ENCODE assay signal across 16 mouse cellular contexts in genomic region chr6:39538227-39538626, GRCm38 (mm10). TPM values are rescaled to one million over a fixed set of nuclear protein-coding genes. Genes with fewer than 3 reads are reported as not detected.
DNase-seq lines count a peak whose midpoint lies in the region; ATAC-seq and TF ChIP-seq lines count a peak whose summit lies in the region.
"Had no signal": no experiment of that assay in that cellular context is flagged by ENCODE, and none has a peak within 500 bp of the region (broad histone marks: within the 10 kb centered on the region; RNA-seq: fewer than 3 reads in every experiment).

No protein-coding gene starts in this region.

- no peak overlapping the region for H3K4me2 ChIP-seq in hindbrain, embryonic 14.5 days (replicated peaks)
- H3K4me2 ChIP-seq: hindbrain, embryonic 15.5 days had no signal

- 86% methylated on average over 8 of the region's 8 CpGs for WGBS in hindbrain, embryonic 10.5 days
- WGBS in hindbrain, embryonic 14.5 days: 81% methylated on average over 8 of the region's 8 CpGs
- WGBS in bone marrow, adult 2 months: 7% methylated on average over 8 of the region's 8 CpGs

- peaks cover 19% of the 10 kb centered on the region for H3K36me3 ChIP-seq in hindbrain, embryonic 10.5 days
- no peaks in the 10 kb centered on the region for H3K36me3 ChIP-seq in hindbrain, embryonic 14.5 days (replicated peaks; ENCODE audit: control insufficient read depth, insufficient read depth)
- H3K36me3 ChIP-seq: hindbrain, embryonic 15.5 days had no signal

- no peak for ATAC-seq in hindbrain, embryonic 14.5 days (ENCODE audit: low FRiP score)
- no peak for ATAC-seq in inflammation-experienced regulatory T-cells, adult 6 months
- ATAC-seq in CD4-positive, CD25-positive, alpha-beta regulatory T cell, adult 4 months: no peak
- ATAC-seq: forebrain, postnatal 0 days had no signal

- H3K27me3 ChIP-seq in hindbrain, embryonic 10.5 days (ENCODE audit: insufficient read depth, poor library complexity, severe bottlenecking): no peaks in the 10 kb centered on the region
- H3K27me3 ChIP-seq in hindbrain, embryonic 14.5 days (ENCODE audit: control insufficient read depth, insufficient read depth, low read length): no peaks in the 10 kb centered on the region
- H3K27me3 ChIP-seq: hindbrain, embryonic 15.5 days had no signal

- no peak overlapping the region for H3K9ac ChIP-seq in hindbrain, embryonic 14.5 days
- H3K9ac ChIP-seq: forebrain, postnatal 0 days; hindbrain, embryonic 15.5 days had no signal

- 0 out of 2 replicates have a peak, but pooled peaks cover 4% of the 10 kb centered on the region for H3K9me3 ChIP-seq in hindbrain, embryonic 10.5 days
- H3K9me3 ChIP-seq in hindbrain, embryonic 14.5 days (ENCODE audit: control insufficient read depth, low read length): no peaks in the 10 kb centered on the region
- H3K9me3 ChIP-seq: hindbrain, embryonic 15.5 days had no signal

- H3K4me3 ChIP-seq in hindbrain, embryonic 10.5 days: no peak overlapping the region
- H3K4me3 ChIP-seq in hindbrain, embryonic 14.5 days (replicated peaks; ENCODE audit: low read length): no peak overlapping the region
- no peak overlapping the region for H3K4me3 ChIP-seq in bone marrow, adult 2 months (replicated peaks; ENCODE audit: control insufficient read depth, low read depth, low read length)
- H3K4me3 ChIP-seq: hindbrain, embryonic 15.5 days; left cerebral cortex, adult 2 months had no signal

- no peak for TF ChIP-seq CTCF in bone marrow, adult 2 months (IDR thresholded peaks at IDR 0.05; ENCODE audit: control insufficient read depth, insufficient read depth, low read length)

- 0 out of 2 replicates have a peak overlapping the region, but pooled peaks have one; percentile 45 for H3K27ac ChIP-seq in hindbrain, embryonic 10.5 days
- no peak overlapping the region; the same call in 1 of the 2 replicates for H3K27ac ChIP-seq in hindbrain, embryonic 14.5 days
- peak overlapping the region; percentile 41; the same call in 1 of the 2 replicates for H3K27ac ChIP-seq in bone marrow, adult 2 months (ENCODE audit: control insufficient read depth, insufficient read depth, low read depth, low read length, poor library complexity)
- H3K27ac ChIP-seq: left cerebral cortex, adult 2 months; macrophage had no signal

- no peak for TF ChIP-seq POLR2A in bone marrow, adult 2 months (IDR thresholded peaks at IDR 0.05; ENCODE audit: borderline replicate concordance, control insufficient read depth, low read depth, low read length)

- DNase-seq in hindbrain, embryonic 10.5 days (ENCODE audit: low spot score): no peak
- no peak for DNase-seq in hindbrain, embryonic 14.5 days (ENCODE audit: low spot score)
- peak; percentile 90 for DNase-seq in 416B (ENCODE audit: low read depth)
- DNase-seq in kidney, postnatal 14 days: peak; percentile 44
- no peak for DNase-seq in cerebellum, adult 18-20 months
- DNase-seq: adrenal gland, adult 8-10 months; cerebellum, postnatal 10 days; forebrain, postnatal 0 days; thymus, postnatal 36 days had no signal

- H3K4me1 ChIP-seq in hindbrain, embryonic 10.5 days (replicated peaks): peaks cover 49% of the 10 kb centered on the region
- H3K4me1 ChIP-seq in hindbrain, embryonic 14.5 days (replicated peaks; ENCODE audit: control insufficient read depth, insufficient read depth, low read length): peaks cover 30% of the 10 kb centered on the region
- H3K4me1 ChIP-seq in bone marrow, adult 2 months (ENCODE audit: control insufficient read depth, insufficient read depth, low read length): peaks cover 3% of the 10 kb centered on the region; the same call in 1 of the 2 replicates

RNA-seq across cellular contexts. Expression of gene Dennd2a, which starts 19.4 kb away (rescaled TPM):
- 42.7 and 45.6 TPM in 2 replicates for polyA plus RNA-seq in hindbrain, embryonic 10.5 days (2016; fragmentation: Nextera tagmentation; extraction: Ambion mirVana)
- polyA plus RNA-seq in hindbrain, embryonic 14.5 days (2014; fragmentation: Nextera tagmentation; extraction: Ambion mirVana): 19.1 and 21.8 TPM in 2 replicates
- 1.3 and 1.9 TPM in 2 replicates for polyA plus RNA-seq in bone marrow, adult 2 months (2011; ENCODE audit: insufficient read depth, insufficient read length, low replicate concordance, missing spikeins)
- polyA plus RNA-seq in inflammation-experienced regulatory T-cells, adult 6 months (2017; shearing (Covaris generic)): under 1 TPM in 1 of 3 experiments, not detected in 2; 0.42 TPM
- polyA plus RNA-seq in CD4-positive, CD25-positive, alpha-beta regulatory T cell, adult 4 months (2017; shearing (Covaris generic)): under 1 TPM in 1 of 2 experiments, not detected in 1; 0.65 TPM

RNA-seq across cellular contexts. Expression of gene Adck2, which starts 35.4 kb away (rescaled TPM):
- polyA plus RNA-seq in hindbrain, embryonic 10.5 days (2016; fragmentation: Nextera tagmentation; extraction: Ambion mirVana): 29.3 and 30.8 TPM in 2 replicates
- 37.5 and 38.0 TPM in 2 replicates for polyA plus RNA-seq in hindbrain, embryonic 14.5 days (2014; fragmentation: Nextera tagmentation; extraction: Ambion mirVana)
- polyA plus RNA-seq in bone marrow, adult 2 months (2011; ENCODE audit: insufficient read depth, insufficient read length, low replicate concordance, missing spikeins): 8.9 and 15.2 TPM in 2 replicates
- polyA plus RNA-seq in inflammation-experienced regulatory T-cells, adult 6 months (2017; shearing (Covaris generic)): 10 to 100 TPM; 23.2 to 43.1 (median 30.5) TPM
- 10 to 100 TPM; 27.8 to 29.7 TPM for polyA plus RNA-seq in CD4-positive, CD25-positive, alpha-beta regulatory T cell, adult 4 months (2017; shearing (Covaris generic))

RNA-seq across cellular contexts. Expression of gene Gm42420, which starts 47.3 kb away (rescaled TPM):
- 0.76 and 1.6 TPM in 2 replicates for polyA plus RNA-seq in hindbrain, embryonic 10.5 days (2016; fragmentation: Nextera tagmentation; extraction: Ambion mirVana)
- 1.9 TPM in 1 of 2 replicates, not detected in the other for polyA plus RNA-seq in hindbrain, embryonic 14.5 days (2014; fragmentation: Nextera tagmentation; extraction: Ambion mirVana)
- polyA plus RNA-seq in bone marrow, adult 2 months (2011; ENCODE audit: insufficient read depth, insufficient read length, low replicate concordance, missing spikeins): not detected in 2 replicates
- not detected for polyA plus RNA-seq in inflammation-experienced regulatory T-cells, adult 6 months (2017; shearing (Covaris generic))
- not detected for polyA plus RNA-seq in CD4-positive, CD25-positive, alpha-beta regulatory T cell, adult 4 months (2017; shearing (Covaris generic))
- polyA plus RNA-seq: macrophage; small intestine, adult 2 months had no signal

RNA-seq across cellular contexts. Expression of gene Ndufb2, which starts 54.1 kb away (rescaled TPM):
- 292 and 328 TPM in 2 replicates for polyA plus RNA-seq in hindbrain, embryonic 10.5 days (2016; fragmentation: Nextera tagmentation; extraction: Ambion mirVana)
- 525 and 566 TPM in 2 replicates for polyA plus RNA-seq in hindbrain, embryonic 14.5 days (2014; fragmentation: Nextera tagmentation; extraction: Ambion mirVana)
- polyA plus RNA-seq in bone marrow, adult 2 months (2011; ENCODE audit: insufficient read depth, insufficient read length, low replicate concordance, missing spikeins): 34.0 and 66.7 TPM in 2 replicates
- polyA plus RNA-seq in inflammation-experienced regulatory T-cells, adult 6 months (2017; shearing (Covaris generic)): 10 to 100 TPM; 56.1 to 98.5 (median 65.6) TPM
- 10 to 100 TPM; 46.2 to 69.9 TPM for polyA plus RNA-seq in CD4-positive, CD25-positive, alpha-beta regulatory T cell, adult 4 months (2017; shearing (Covaris generic))

Comparison
In these comparisons a context has a peak if more than half of its experiments do, and no peak if none do; other contexts are left out.
1. DNase-seq: peak in 416B (single experiment) and kidney, postnatal 14 days (single experiment); none in hindbrain, embryonic 10.5 days (single experiment), hindbrain, embryonic 14.5 days (single experiment) and cerebellum, adult 18-20 months (0 of 2).